Mouse (Mus musculus): ENCODE measurements at regions not wholly inside any gene's neighbourhood (a gene's known extent, or its start where the extent isn't known, plus 50 kb on each side); places are given as distances from the start of the nearest gene placed in this dataset.

DNA sequence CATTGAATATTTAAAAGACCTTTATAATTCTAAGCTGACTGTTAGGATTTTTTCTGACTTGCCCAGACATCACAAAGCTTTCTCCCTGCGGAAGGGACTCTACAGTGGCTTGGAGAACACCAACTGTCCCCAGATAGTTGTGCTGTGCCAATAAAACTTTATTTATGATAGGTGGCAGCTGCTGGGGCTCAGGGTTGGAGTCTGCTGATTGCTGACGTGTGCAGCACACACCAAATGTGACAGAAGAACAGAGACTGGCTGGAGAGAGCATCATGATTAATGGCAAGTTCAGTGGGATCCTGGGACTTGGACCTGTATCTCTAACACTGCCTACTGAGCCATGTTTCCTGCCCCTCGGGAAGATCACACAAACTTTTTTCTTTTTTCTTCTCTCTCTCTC is 103.1 kb upstream of the Tmem189 start:
- no peak for DNase-seq (ENCODE audit: low read depth, low spot score)
- no peaks in the 10 kb centered on the region for H3K36me3 ChIP-seq (ENCODE audit: control insufficient read depth, insufficient read depth, low read length, poor library complexity, severe bottlenecking)
- H3K27me3 ChIP-seq (ENCODE audit: control insufficient read depth, insufficient read depth, low read length, poor library complexity, severe bottlenecking): no peaks in the 10 kb centered on the region

DNA sequence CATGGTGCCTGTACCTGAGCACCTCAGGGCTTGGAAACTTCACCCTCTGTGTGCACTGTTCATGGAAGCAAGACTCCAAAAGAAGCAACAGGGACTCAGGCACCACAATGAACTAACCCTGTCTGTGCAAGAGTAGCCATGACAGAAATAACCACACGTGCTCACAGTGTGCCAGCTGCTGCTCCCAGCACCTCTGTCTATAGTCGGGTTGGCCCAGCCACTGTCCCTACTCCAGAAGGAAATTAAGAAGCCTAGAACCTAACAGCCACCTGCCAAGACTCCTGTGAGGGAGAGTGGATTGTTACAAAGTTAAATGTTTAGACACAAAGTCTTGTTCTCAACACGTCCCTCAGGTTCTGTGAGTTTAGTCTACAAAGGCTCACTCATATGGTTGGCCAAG is 102.7 kb upstream of the Tmem189 start:
- no peak for DNase-seq (ENCODE audit: low read depth, low spot score)
- Histone ChIP-seq H3K27me3 (ENCODE audit: control insufficient read depth, insufficient read depth, low read length, poor library complexity, severe bottlenecking) (no peaks in the 10 kb centered on the region), H3K36me3 (ENCODE audit: control insufficient read depth, insufficient read depth, low read length, poor library complexity, severe bottlenecking) (no peaks in the 10 kb centered on the region)

DNA sequence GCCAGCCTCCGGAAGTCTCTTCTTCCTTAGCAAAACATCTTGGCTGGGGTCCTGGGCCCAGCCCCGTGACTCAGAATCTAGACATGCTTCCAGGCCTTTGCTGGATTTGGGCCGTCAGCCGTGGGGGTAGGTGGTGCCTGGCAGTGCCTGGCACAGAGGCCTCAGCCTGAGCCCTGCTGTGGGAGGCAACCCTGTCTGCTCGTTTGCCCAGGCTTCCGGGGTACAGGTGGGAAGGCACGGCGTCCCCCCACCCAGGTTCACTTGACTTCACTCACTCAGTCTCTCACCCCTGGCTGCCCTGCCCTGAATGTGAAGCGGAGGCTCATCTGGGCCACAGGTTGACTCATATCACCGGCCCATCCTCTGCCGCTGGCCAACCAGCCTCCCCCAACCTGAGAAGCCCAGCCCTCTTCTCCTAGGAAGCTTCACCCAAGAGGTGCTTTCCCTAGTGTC is 99.9 kb upstream of the Tmem189 start:
- Histone ChIP-seq H3K36me3 (ENCODE audit: control insufficient read depth, insufficient read depth, low read length, poor library complexity, severe bottlenecking) (no peaks in the 10 kb centered on the region), H3K27me3 (ENCODE audit: control insufficient read depth, insufficient read depth, low read length, poor library complexity, severe bottlenecking) (no peaks in the 10 kb centered on the region)
- DNase-seq (ENCODE audit: low read depth, low spot score): no peak

DNA sequence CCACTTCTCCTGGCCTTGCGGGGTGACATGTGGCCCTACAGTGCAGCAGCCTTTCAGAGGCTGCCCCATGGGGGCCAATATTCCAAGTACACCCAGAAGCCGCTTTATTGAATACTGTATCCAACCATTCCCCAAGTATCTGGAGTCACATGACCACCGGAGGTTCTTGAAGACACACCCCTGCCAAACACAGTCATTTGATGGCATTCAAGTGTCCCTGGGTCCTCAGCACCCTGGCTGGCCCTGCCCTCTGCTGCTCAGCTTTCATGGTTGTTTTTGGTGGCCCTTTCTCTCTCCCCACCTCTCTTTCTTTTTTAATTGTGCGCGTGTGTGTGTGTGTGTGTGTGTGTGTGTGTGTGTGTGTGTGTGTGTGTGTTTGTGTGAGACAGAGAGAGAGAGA is 97.3 kb upstream of the Tmem189 start:
- no peaks in the 10 kb centered on the region for H3K27me3 ChIP-seq (ENCODE audit: control insufficient read depth, insufficient read depth, low read length, poor library complexity, severe bottlenecking)
- no peak for DNase-seq (ENCODE audit: low read depth, low spot score)
- H3K36me3 ChIP-seq (ENCODE audit: control insufficient read depth, insufficient read depth, low read length, poor library complexity, severe bottlenecking): no peaks in the 10 kb centered on the region

DNA sequence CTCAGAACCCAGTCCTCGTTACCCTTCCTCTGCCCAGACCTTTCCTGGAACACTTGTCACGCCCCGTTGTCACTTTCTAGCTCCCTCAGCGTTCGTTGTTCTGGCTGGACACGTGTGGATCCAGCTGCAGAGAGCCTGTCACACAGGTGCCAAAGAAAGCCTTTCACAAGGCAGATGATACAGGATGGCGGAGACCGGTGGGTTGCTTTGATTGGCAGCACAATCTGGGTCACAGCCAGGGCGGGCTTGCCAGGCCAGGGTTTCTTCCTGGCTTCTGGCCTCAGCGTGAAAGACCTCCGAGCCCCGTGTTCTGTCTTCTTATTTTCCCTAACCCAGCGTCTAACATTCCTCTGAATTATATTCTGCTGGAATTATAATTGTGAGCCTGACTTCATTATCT is 94.7 kb upstream of the Tmem189 start:
- Histone ChIP-seq H3K36me3 (ENCODE audit: control insufficient read depth, insufficient read depth, low read length, poor library complexity, severe bottlenecking) (no peaks in the 10 kb centered on the region), H3K27me3 (ENCODE audit: control insufficient read depth, insufficient read depth, low read length, poor library complexity, severe bottlenecking) (no peaks in the 10 kb centered on the region)
- DNase-seq (ENCODE audit: low read depth, low spot score): no peak

DNA sequence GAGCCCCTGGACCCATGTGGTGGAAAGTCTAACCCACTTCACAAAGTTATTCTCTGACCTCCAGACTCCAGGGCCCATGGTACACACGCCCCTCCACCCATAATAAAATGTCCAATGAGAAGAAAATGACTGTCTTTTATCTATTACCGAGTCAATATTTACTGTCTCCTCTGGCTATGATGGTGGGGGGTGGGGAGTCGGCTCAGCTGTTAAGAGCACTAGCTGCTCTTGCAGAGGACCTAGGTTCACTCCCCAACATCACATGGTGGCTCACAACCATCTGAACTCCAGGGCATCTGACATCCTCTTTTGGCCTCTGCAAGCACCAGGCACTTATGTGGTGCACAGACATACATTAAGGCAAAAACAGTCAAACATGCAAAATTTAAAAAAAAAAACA is 93.8 kb upstream of the Tmem189 start:
- H3K36me3 ChIP-seq (ENCODE audit: control insufficient read depth, insufficient read depth, low read length, poor library complexity, severe bottlenecking): no peaks in the 10 kb centered on the region
- H3K27me3 ChIP-seq (ENCODE audit: control insufficient read depth, insufficient read depth, low read length, poor library complexity, severe bottlenecking): no peaks in the 10 kb centered on the region
- DNase-seq (ENCODE audit: low read depth, low spot score): no peak

DNA sequence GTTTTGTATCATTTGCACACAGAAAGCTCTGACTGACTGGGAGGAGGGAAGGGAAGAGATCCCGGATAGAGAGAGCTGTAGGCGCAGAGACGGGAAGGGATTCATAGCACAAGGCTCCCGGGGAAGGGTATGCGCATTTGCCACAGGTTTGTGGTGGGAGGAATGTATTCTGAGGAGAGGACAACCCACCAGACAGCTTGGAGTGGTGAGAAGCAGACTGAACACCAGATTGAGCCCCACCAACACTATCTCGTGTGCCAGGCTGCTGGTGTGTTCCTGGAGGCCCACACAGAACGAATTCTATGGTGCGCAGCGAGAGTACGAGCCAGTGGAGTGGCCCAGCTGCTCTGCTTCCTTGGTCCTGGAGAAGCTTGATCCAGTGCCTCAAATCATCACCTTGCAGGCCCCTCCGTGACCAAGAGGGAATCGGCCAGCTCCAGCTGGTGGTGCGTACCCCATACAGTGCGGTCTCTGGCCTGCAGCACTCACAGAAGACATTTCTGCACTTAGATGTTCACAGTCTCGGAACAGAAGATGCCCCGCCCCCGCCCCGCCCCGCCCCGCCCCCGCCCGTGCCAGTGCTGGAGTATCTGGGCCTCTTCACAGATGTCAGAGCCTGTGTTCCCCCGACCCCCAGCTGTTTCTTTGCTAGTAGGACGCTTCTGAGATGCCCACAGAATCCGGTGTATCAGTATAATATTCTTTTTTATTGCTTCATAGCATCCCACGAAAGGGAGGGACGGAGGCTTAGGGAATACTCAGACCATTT is 92.8 kb upstream of the Tmem189 start:
- no peaks in the 10 kb centered on the region for H3K36me3 ChIP-seq (ENCODE audit: control insufficient read depth, insufficient read depth, low read length, poor library complexity, severe bottlenecking)
- DNase-seq (ENCODE audit: low read depth, low spot score): no peak
- no peaks in the 10 kb centered on the region for H3K27me3 ChIP-seq (ENCODE audit: control insufficient read depth, insufficient read depth, low read length, poor library complexity, severe bottlenecking)

DNA sequence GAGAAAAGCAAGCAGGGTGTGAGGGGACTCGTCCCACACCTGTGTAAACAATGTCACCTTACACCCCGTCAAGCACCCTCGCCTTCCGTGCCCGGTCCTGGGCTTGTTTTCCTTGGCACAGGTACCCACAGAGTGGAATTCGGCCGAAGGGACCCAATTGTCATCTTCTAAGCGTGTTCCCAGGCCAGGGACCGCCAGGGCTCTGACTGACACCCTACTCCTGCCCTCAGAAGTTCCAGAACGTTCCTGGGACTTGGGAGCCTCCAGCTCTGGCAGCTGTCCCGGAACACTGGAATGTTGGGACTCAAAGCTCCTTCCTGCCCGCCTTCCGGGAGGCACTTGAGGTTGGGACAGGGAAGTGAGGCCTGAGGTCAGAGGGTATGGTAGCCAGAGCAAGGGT is 91.9 kb upstream of the Tmem189 start:
- H3K27me3 ChIP-seq (ENCODE audit: control insufficient read depth, insufficient read depth, low read length, poor library complexity, severe bottlenecking): no peaks in the 10 kb centered on the region
- no peaks in the 10 kb centered on the region for H3K36me3 ChIP-seq (ENCODE audit: control insufficient read depth, insufficient read depth, low read length, poor library complexity, severe bottlenecking)
- no peak for DNase-seq (ENCODE audit: low read depth, low spot score)

DNA sequence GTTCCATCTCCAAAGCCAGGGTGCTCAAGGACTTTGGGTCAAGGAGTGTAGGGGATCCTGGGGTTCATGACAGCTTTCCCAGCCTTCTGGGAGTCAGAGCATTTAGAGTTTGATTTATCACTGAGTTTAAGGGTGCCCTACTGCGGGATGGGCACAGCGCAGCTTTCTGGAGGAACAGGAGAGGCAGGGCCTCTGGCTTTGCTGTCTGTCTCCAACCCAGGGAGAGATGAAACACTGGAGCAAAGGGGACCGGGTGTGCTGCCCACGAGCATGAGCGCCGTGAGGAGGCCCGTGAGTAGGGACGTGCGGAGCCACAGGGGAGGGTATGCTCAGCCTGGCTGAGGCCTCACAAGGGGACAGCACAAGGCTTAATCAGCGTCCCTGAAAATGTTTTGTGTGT is 89.1 kb upstream of the Tmem189 start:
- Histone ChIP-seq H3K27me3 (ENCODE audit: control insufficient read depth, insufficient read depth, low read length, poor library complexity, severe bottlenecking) (no peaks in the 10 kb centered on the region), H3K36me3 (ENCODE audit: control insufficient read depth, insufficient read depth, low read length, poor library complexity, severe bottlenecking) (no peaks in the 10 kb centered on the region)
- no peak for DNase-seq (ENCODE audit: low read depth, low spot score)

DNA sequence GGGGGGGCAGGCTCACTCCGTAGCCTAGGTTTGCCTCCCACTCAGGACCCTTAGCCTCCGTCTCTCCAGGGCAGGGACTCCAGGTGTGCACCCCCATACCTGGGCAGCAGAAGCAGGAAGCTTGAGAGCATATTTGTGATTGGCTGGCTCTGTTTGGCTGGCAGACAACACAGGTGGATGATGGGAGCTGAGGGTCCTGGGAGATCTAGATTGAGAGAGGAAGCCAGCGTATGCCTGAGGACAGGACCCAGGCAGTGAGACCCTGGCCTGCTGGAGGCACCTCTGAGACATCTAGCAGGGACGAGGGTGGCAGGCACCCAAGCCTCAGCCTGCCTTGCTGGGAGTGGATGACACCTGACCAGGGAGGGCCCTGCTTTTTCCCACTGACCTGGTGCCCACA is 88.6 kb upstream of the Tmem189 start:
- no peak for DNase-seq (ENCODE audit: low read depth, low spot score)
- H3K27me3 ChIP-seq (ENCODE audit: control insufficient read depth, insufficient read depth, low read length, poor library complexity, severe bottlenecking): no peaks in the 10 kb centered on the region
- H3K36me3 ChIP-seq (ENCODE audit: control insufficient read depth, insufficient read depth, low read length, poor library complexity, severe bottlenecking): no peaks in the 10 kb centered on the region

DNA sequence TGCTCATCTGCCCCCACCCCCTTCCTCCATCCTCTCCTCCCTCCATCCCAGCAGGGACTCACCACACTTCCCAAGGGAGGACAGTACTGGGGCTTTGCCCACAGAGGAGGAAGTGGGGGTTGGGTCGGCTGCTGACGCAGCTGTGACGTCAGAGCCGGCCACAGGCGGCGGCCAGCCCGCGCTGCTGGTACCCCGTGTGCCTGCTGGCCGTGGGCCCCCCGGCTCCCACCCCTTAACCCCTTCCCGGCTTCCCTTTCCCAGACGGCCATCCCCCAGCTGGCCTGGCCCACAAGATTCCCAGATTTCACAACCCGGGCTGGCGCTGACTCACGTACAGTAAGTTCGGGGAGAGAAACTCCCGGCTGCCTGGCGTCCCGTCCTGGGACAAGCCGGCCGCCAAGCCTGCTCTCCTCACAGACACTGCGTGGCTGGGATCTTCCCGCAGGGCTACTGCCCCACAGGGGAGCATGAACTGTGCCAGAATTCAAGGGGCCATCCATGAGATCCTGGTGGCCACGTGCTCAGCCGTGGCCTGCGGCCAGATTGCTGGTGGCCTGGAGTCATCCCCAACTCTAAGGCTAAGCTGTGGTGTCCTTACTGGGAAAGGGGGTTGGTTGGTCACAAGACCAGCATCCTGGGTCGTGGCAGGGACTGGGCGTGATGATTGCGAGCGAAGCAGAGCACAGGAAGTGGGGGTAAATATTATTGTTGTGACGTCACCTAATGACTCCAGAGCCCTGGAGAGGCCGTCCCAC is 87.9 kb upstream of the Tmem189 start:
- DNase-seq (ENCODE audit: low read depth, low spot score): peak; percentile 96
- Histone ChIP-seq H3K27me3 (ENCODE audit: control insufficient read depth, insufficient read depth, low read length, poor library complexity, severe bottlenecking) (no peaks in the 10 kb centered on the region), H3K36me3 (ENCODE audit: control insufficient read depth, insufficient read depth, low read length, poor library complexity, severe bottlenecking) (no peaks in the 10 kb centered on the region)

DNA sequence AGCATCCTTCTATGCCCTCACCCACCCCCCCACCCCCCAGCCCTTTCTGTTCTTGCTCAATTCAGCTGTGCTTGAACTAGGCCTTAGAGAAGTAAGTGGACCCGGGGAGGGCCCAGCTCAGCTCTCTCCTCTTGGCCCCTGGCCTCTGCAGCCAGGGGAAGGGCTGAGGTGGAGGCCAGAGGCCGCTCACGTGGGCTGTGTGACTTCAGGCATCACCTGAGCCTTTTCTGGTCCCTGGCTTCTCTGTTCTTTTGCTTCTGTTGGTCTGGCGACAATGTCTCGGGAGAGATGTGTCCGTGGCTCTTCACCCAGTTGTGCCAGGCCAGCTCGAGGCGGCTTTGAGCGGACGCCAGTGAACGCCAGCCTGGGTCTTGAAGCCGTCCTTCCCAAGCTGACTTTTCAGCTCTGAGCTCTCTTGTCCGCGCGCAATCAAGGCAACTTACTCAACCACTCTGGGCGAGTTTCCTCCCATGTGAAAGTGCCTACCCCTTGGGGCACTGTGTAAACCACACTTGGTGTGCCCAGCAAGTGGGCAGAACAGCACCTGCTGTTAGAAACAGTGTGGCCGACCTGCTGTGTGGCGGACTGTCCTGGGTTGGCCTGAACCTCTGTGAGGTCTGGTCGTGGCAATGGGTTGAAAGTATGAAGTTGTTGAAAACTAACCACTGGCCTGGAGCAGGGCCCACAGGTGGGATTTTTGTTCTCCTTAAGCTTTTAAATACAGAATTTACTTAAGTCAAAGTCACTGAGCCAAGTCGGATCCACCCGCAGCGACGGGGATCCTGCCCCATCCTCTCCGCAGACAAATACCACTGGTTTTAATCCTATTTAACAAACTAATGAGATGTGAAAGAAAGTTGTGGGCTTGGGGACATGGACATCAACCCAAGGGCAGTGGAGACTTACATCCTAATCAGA is 86.9 kb upstream of the Tmem189 start:
- no peaks in the 10 kb centered on the region for H3K27me3 ChIP-seq (ENCODE audit: control insufficient read depth, insufficient read depth, low read length, poor library complexity, severe bottlenecking)
- peak; percentile 42 for DNase-seq (ENCODE audit: low read depth, low spot score)

DNA sequence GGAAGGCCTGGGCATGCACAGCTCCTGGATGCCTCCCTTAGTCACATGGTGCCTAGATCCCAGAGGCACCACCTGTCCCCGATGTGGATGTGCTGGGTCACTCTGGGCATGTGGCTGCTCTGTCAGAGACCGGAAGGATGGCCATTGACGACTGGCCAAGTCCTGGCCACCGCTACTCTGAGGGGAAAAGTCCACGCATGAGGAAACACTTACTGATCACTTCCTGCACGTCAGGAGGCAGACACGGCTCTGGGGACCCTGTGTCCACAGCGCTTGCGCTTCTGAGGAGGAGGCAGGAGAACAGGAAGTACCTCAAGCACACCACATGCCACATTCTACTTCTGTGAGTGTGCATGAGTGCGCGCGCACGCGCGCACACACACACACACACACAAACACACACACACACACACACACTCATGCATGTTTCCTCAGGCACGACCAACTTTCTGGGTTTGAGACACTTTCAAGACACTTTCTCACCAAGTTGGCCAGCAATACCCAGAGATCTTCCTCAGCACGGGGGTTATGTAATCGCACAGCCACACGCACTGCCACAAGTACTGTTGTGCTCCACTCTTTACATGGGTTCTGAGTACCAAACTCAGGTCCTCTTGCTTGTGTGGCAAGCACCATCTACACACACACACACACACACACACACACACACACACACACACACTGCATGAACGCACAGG is 85.7 kb upstream of the Tmem189 start:
- H3K27me3 ChIP-seq (ENCODE audit: control insufficient read depth, insufficient read depth, low read length, poor library complexity, severe bottlenecking): no peaks in the 10 kb centered on the region
- peak; percentile 96 for DNase-seq (ENCODE audit: low read depth, low spot score)
- H3K36me3 ChIP-seq (ENCODE audit: control insufficient read depth, insufficient read depth, low read length, poor library complexity, severe bottlenecking): no peaks in the 10 kb centered on the region

More for the DNA sequence above, 86.9 kb upstream of the Tmem189 start:
- H3K36me3 ChIP-seq (ENCODE audit: control insufficient read depth, insufficient read depth, low read length, poor library complexity, severe bottlenecking): no peaks in the 10 kb centered on the region

DNA sequence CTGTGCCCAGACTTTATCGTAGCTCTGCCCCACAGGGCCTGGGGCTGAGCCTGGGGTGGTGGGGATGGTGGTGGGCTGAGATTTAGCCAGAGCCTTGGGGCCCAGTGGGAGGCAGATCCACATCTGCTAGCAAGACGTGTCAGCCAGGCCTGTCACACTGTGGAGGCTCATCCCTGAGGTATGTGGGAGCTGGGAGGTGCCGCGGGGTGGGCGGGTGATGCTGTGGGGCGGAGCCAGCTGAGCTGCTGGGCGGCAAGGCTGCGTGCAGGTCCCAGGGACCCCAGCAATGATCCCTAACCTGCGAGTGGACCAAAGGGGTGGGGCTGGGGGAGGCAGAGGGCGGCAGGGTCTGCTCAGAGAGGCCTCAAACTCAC is 85.2 kb upstream of the Tmem189 start:
- DNase-seq (ENCODE audit: low read depth, low spot score): no peak
- no peaks in the 10 kb centered on the region for H3K27me3 ChIP-seq (ENCODE audit: control insufficient read depth, insufficient read depth, low read length, poor library complexity, severe bottlenecking)
- H3K36me3 ChIP-seq (ENCODE audit: control insufficient read depth, insufficient read depth, low read length, poor library complexity, severe bottlenecking): no peaks in the 10 kb centered on the region

Measured in splenic B cell, adult 2 months (primary cell).